15 mouse cellular contexts compared by ENCODE assay signal in the genomic region with DNA sequence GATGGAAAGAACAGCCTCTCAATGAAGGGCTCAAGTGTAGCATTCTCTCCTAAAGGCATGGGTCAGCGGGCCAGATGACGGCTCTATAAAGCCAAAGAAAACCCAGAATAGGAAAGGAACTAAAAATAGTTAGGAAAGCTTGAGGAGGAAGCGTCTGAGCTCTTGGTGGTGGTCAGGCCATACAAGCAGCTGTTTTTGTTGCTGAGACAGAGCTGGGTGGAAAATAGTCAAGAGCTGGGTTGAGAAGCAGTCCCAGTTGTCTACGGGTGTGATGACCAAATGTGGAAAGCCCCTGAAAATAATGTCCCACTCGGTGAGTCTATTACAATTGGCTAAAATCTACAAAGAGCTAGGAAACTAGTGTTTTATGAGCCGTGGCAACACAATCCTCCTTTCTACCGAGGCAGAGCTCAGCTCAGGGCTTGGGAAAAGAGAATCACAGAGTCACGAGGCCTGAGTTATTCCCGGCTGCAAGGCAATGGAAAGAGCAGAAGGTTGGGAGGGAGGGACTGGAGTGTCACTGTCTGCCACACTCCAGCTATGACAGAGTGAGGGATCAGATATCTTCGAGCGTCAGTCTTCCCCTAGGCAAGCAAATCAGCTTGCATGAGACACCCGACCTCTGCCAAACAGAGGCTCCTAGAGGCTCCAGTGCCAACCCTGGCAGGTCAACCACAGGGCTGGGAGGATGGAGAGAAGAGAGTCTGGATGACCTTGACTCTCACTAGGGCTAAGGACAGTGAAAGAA. TPM values are rescaled to one million over a fixed set of nuclear protein-coding genes. Genes with fewer than 3 reads are reported as not detected.
A peak's percentile ranks its signal among the peaks of the same experiment; 100 is the strongest.
DNase-seq lines count a peak whose midpoint lies in the region; ATAC-seq lines count a peak whose summit lies in the region.
"Had no signal": no experiment of that assay in that cellular context is flagged by ENCODE, and none has a peak within 500 bp of the region (broad histone marks: within the 10 kb centered on the region; RNA-seq: fewer than 3 reads in every experiment).

No protein-coding gene starts in this region.

- intact Hi-C loops in gastrocnemius, postnatal 14 days (cut with DNase I; ENCODE audit: low total_unique reads), result loop anchor here (10.0 kb wide), 2 partner anchors 55 to 145 kb away; a partner anchor contains a TSS

- no peaks in the 10 kb centered on the region for H3K9me3 ChIP-seq in heart, embryonic 12.5 days (replicated peaks)
- no peaks in the 10 kb centered on the region for H3K9me3 ChIP-seq in limb, embryonic 15.5 days
- no peaks in the 10 kb centered on the region for H3K9me3 ChIP-seq in hindbrain, embryonic 12.5 days (replicated peaks)
- H3K9me3 ChIP-seq: embryonic facial prominence, embryonic 12.5 days; hindbrain, embryonic 10.5 days; midbrain, embryonic 10.5 days had no signal

- no peak overlapping the region for H3K4me3 ChIP-seq in heart, embryonic 12.5 days
- H3K4me3 ChIP-seq in limb, embryonic 15.5 days, result no peak overlapping the region
- no peak overlapping the region for H3K4me3 ChIP-seq in hindbrain, embryonic 12.5 days
- H3K4me3 ChIP-seq: embryonic facial prominence, embryonic 12.5 days; hindbrain, embryonic 10.5 days; midbrain, embryonic 10.5 days had no signal

- peaks cover 38% of the 10 kb centered on the region for H3K4me1 ChIP-seq in heart, embryonic 12.5 days (replicated peaks)
- no peaks in the 10 kb centered on the region; the same call in 1 of the 2 replicates for H3K4me1 ChIP-seq in limb, embryonic 15.5 days
- H3K4me1 ChIP-seq in hindbrain, embryonic 12.5 days, result no peaks in the 10 kb centered on the region
- H3K4me1 ChIP-seq: embryonic facial prominence, embryonic 12.5 days; hindbrain, embryonic 10.5 days had no signal

- no peaks in the 10 kb centered on the region for H3K27me3 ChIP-seq in heart, embryonic 12.5 days (replicated peaks)
- no peaks in the 10 kb centered on the region for H3K27me3 ChIP-seq in limb, embryonic 15.5 days
- no peaks in the 10 kb centered on the region for H3K27me3 ChIP-seq in hindbrain, embryonic 12.5 days
- H3K27me3 ChIP-seq: embryonic facial prominence, embryonic 12.5 days had no signal

- peak overlapping the region; percentile 87 for H3K27ac ChIP-seq in heart, embryonic 12.5 days (ENCODE audit: poor library complexity, severe bottlenecking)
- H3K27ac ChIP-seq in limb, embryonic 15.5 days, result peak overlapping the region; percentile 27; the same call in 1 of the 2 replicates
- no peak overlapping the region for H3K27ac ChIP-seq in hindbrain, embryonic 12.5 days
- H3K27ac ChIP-seq: embryonic facial prominence, embryonic 12.5 days; hindbrain, embryonic 10.5 days; midbrain, embryonic 10.5 days had no signal

- no peak overlapping the region; the same call in 1 of the 2 replicates for H3K9ac ChIP-seq in heart, embryonic 12.5 days
- no peak overlapping the region for H3K9ac ChIP-seq in limb, embryonic 15.5 days
- no peak overlapping the region for H3K9ac ChIP-seq in hindbrain, embryonic 12.5 days
- H3K9ac ChIP-seq: embryonic facial prominence, embryonic 12.5 days had no signal

- whole genome bisulfite sequencing in heart, embryonic 12.5 days, result 43% methylated on average over 12 of the region's 12 CpGs
- WGBS in limb, embryonic 15.5 days, result 57% methylated on average over 12 of the region's 12 CpGs
- WGBS in hindbrain, embryonic 12.5 days, result 77% methylated on average over 12 of the region's 12 CpGs

- peak; percentile 37; the same call in 1 of the 2 replicates for ATAC-seq in heart, embryonic 12.5 days (ENCODE audit: insufficient number of reproducible peaks, low FRiP score)
- ATAC-seq in limb, embryonic 15.5 days (ENCODE audit: insufficient number of reproducible peaks, low FRiP score, low TSS enrichment, low read depth), result no peak
- ATAC-seq in hindbrain, embryonic 12.5 days (ENCODE audit: low FRiP score), result no peak
- ATAC-seq: forebrain, embryonic 14.5 days; intestine, embryonic 16.5 days; lung, postnatal 0 days had no signal

- peaks cover 13% of the 10 kb centered on the region for H3K36me3 ChIP-seq in heart, embryonic 12.5 days
- H3K36me3 ChIP-seq in limb, embryonic 15.5 days, result peaks cover 12% of the 10 kb centered on the region
- peaks cover 15% of the 10 kb centered on the region for H3K36me3 ChIP-seq in hindbrain, embryonic 12.5 days

- no peak overlapping the region for H3K4me2 ChIP-seq in heart, embryonic 12.5 days
- H3K4me2 ChIP-seq in limb, embryonic 15.5 days, result no peak overlapping the region
- H3K4me2 ChIP-seq in hindbrain, embryonic 12.5 days (replicated peaks), result no peak overlapping the region
- H3K4me2 ChIP-seq: embryonic facial prominence, embryonic 12.5 days had no signal

- DNase-seq in layer of hippocampus, adult 9-11 months, result peak; percentile 27
- DNase-seq in layer of hippocampus, postnatal 10 days (ENCODE audit: low spot score in 2 of 2), result no peak
- peak; percentile 80 for DNase-seq in gastrocnemius, postnatal 14 days
- no peak for DNase-seq in right cerebral cortex, postnatal 25 days
- DNase-seq: adrenal gland, adult 2 months; cerebellum, postnatal 25 days had no signal

RNA-seq across cellular contexts. Expression of a gene that starts 30.9 kb away (rescaled TPM):
- total RNA-seq in layer of hippocampus, postnatal 10 days (2021), result 10 to 100 TPM; 27.4 to 27.6 TPM
- 10 to 100 TPM; 12.3 to 15.7 TPM for total RNA-seq in gastrocnemius, postnatal 14 days (2021)
- 44.0 and 48.4 TPM in 2 replicates for polyA plus RNA-seq in heart, embryonic 12.5 days (2016; fragmentation: Nextera tagmentation; extraction: Ambion mirVana)
- polyA plus RNA-seq in limb, embryonic 15.5 days (2015; fragmentation: Nextera tagmentation; extraction: Ambion mirVana), result 53.1 and 54.3 TPM in 2 replicates
- polyA plus RNA-seq in hindbrain, embryonic 12.5 days (2016; fragmentation: Nextera tagmentation; extraction: Ambion mirVana), result 65.3 and 67.6 TPM in 2 replicates

RNA-seq across cellular contexts. Expression of a gene that starts 41.7 kb away (rescaled TPM):
- 100 to 1,000 TPM; 132 to 157 TPM for total RNA-seq in layer of hippocampus, postnatal 10 days (2021)
- total RNA-seq in gastrocnemius, postnatal 14 days (2021), result 10 to 100 TPM; 45.0 to 50.2 TPM
- 34.3 and 38.8 TPM in 2 replicates for polyA plus RNA-seq in heart, embryonic 12.5 days (2016; fragmentation: Nextera tagmentation; extraction: Ambion mirVana)
- polyA plus RNA-seq in limb, embryonic 15.5 days (2015; fragmentation: Nextera tagmentation; extraction: Ambion mirVana), result 19.5 and 25.5 TPM in 2 replicates
- 42.5 and 45.4 TPM in 2 replicates for polyA plus RNA-seq in hindbrain, embryonic 12.5 days (2016; fragmentation: Nextera tagmentation; extraction: Ambion mirVana)

RNA-seq across cellular contexts. Expression of a gene that starts 55.6 kb away (rescaled TPM):
- 10 to 100 TPM; 94.0 to 96.5 TPM for total RNA-seq in layer of hippocampus, postnatal 10 days (2021)
- 10 to 100 TPM; 55.3 to 58.6 TPM for total RNA-seq in gastrocnemius, postnatal 14 days (2021)
- polyA plus RNA-seq in heart, embryonic 12.5 days (2016; fragmentation: Nextera tagmentation; extraction: Ambion mirVana), result 69.3 and 70.9 TPM in 2 replicates
- 40.2 and 41.8 TPM in 2 replicates for polyA plus RNA-seq in limb, embryonic 15.5 days (2015; fragmentation: Nextera tagmentation; extraction: Ambion mirVana)
- polyA plus RNA-seq in hindbrain, embryonic 12.5 days (2016; fragmentation: Nextera tagmentation; extraction: Ambion mirVana), result 72.4 and 76.4 TPM in 2 replicates

Comparison
In these comparisons a context has a peak if more than half of its experiments do, and no peak if none do; other contexts are left out.
1. DNase-seq: peak in layer of hippocampus, adult 9-11 months (single experiment) and gastrocnemius, postnatal 14 days (single experiment); none in layer of hippocampus, postnatal 10 days (0 of 2) and right cerebral cortex, postnatal 25 days (single experiment).